Comparison of ENCODE assay signal across 8 mouse cellular contexts in the genomic region with DNA sequence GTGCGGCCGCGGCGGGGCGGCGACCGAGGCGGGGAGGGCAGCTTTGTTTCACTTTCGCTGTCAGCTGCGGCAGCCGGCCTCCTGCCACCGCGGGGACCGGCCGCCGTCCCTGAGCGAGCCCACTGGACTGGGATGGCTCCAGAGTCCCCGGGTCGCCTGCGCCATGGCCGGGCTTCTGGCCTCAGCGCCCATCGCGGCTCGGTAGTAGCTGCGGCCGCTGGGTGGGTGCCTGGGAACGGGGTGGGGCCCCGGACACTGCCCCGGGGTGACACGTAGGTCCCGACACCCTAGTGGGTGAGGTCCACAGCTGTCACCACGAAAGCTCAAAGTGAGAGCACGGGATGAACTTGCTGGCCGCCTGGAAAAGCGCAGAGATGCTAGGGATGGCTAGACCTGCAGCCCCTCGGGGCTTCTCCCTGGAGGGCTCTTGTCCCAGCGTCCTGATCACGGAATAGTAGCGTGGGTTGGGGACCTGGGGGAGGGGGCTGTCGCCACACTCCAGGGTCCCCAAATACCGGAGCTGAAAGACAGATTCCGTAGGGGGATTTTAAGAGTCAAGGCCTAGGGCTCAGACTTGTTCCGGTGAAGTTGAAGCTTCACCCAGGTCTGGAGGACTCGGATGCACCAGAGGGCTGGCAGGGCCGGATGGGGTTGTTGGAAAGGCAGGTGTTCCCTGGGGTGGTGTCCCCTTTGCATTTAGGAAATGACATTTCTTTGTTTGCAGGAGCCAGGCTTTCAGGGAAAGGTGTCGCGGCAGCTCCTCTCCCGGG. TPM values are rescaled to one million over a fixed set of nuclear protein-coding genes. Genes with fewer than 3 reads are reported as not detected.
A peak's percentile ranks its signal among the peaks of the same experiment; 100 is the strongest.
DNase-seq lines count a peak whose midpoint lies in the region; ATAC-seq and TF ChIP-seq lines count a peak whose summit lies in the region.

No protein-coding gene starts in this region.

- H3K27ac ChIP-seq in cerebellum, adult 2 months (ENCODE audit: insufficient read depth, low read length), result peak overlapping the region; percentile 93
- peak overlapping the region; percentile 91 for H3K27ac ChIP-seq in forebrain, postnatal 0 days (ENCODE audit: low read depth, low read length)
- H3K27ac ChIP-seq in intestine, embryonic 15.5 days, result peak overlapping the region; percentile 94
- H3K27ac ChIP-seq in macrophage, result peak overlapping the region; percentile 85
- H3K27ac ChIP-seq in stomach, embryonic 14.5 days (ENCODE audit: low read length), result peak overlapping the region; percentile 89

- peak; percentile 27; the same call in 1 of the 2 replicates for ATAC-seq in cerebellum, adult (ENCODE audit: insufficient number of reproducible peaks, low FRiP score, low TSS enrichment)
- peak; percentile 30 for ATAC-seq in forebrain, postnatal 0 days
- peak; percentile 29 for ATAC-seq in intestine, embryonic 15.5 days
- peak; percentile 10; the same call in 1 of the 2 replicates for ATAC-seq in stomach, embryonic 14.5 days (ENCODE audit: insufficient number of reproducible peaks, insufficient read depth, low FRiP score, low read depth)

- H3K9me3 ChIP-seq in forebrain, postnatal 0 days (ENCODE audit: low read length), result no peaks in the 10 kb centered on the region
- H3K9me3 ChIP-seq in intestine, embryonic 15.5 days, result no peaks in the 10 kb centered on the region
- H3K9me3 ChIP-seq in stomach, embryonic 14.5 days (ENCODE audit: control insufficient read depth, low read depth, low read length), result no peaks in the 10 kb centered on the region

- H3K4me3 ChIP-seq in cerebellum, adult 2 months (replicated peaks; ENCODE audit: insufficient read depth, low read depth, low read length), result peak overlapping the region; percentile 99
- H3K4me3 ChIP-seq in forebrain, postnatal 0 days (ENCODE audit: low read depth, low read length), result peak overlapping the region; percentile 85
- H3K4me3 ChIP-seq in intestine, embryonic 15.5 days (replicated peaks), result peak overlapping the region; percentile 93
- peak overlapping the region; percentile 98 for H3K4me3 ChIP-seq in macrophage (ENCODE audit: inconsistent target)
- peak overlapping the region; percentile 96 for H3K4me3 ChIP-seq in stomach, embryonic 14.5 days (ENCODE audit: low read depth, low read length)

- H3K4me1 ChIP-seq in cerebellum, adult 2 months (ENCODE audit: control insufficient read depth, insufficient read depth, low read length), result peaks cover 20% of the 10 kb centered on the region
- peaks cover 19% of the 10 kb centered on the region for H3K4me1 ChIP-seq in forebrain, postnatal 0 days (ENCODE audit: insufficient read depth)
- peaks cover 35% of the 10 kb centered on the region for H3K4me1 ChIP-seq in intestine, embryonic 15.5 days (replicated peaks)
- peaks cover 34% of the 10 kb centered on the region; the same call in 1 of the 2 replicates for H3K4me1 ChIP-seq in stomach, embryonic 14.5 days (ENCODE audit: control insufficient read depth, insufficient read depth, low read length)

- H3K36me3 ChIP-seq in forebrain, postnatal 0 days (ENCODE audit: insufficient read depth), result no peaks in the 10 kb centered on the region
- H3K36me3 ChIP-seq in intestine, embryonic 15.5 days, result no peaks in the 10 kb centered on the region
- H3K36me3 ChIP-seq in macrophage (ENCODE audit: inconsistent target), result no peaks in the 10 kb centered on the region
- H3K36me3 ChIP-seq in stomach, embryonic 14.5 days (ENCODE audit: control insufficient read depth, insufficient read depth, low read length), result peaks cover 4% of the 10 kb centered on the region; the same call in 1 of the 2 replicates

- H3K79me2 ChIP-seq in macrophage (ENCODE audit: inconsistent target), result peaks cover 52% of the 10 kb centered on the region

- no peak for DNase-seq in cerebellum, postnatal 4 days (ENCODE audit: low spot score in 2 of 2)
- DNase-seq in CD8-positive naive resting alpha-beta T cell, adult 2 months (ENCODE audit: low read depth in 2 of 2, low spot score in 2 of 2), result peak; percentile 19 to 31
- DNase-seq in cerebellum, adult 2 months, result peak; percentile 49 to 68
- DNase-seq in forebrain, postnatal 0 days, result peak; percentile 43

- peak overlapping the region; percentile 92 for H3K9ac ChIP-seq in forebrain, postnatal 0 days
- H3K9ac ChIP-seq in intestine, embryonic 15.5 days, result peak overlapping the region; percentile 91
- peak overlapping the region; percentile 94 for H3K9ac ChIP-seq in stomach, embryonic 14.5 days (replicated peaks; ENCODE audit: low read depth, low read length)

- WGBS in cerebellum, adult 2 months, result under 1% methylated on average over 48 of the region's 49 CpGs
- WGBS in forebrain, postnatal 0 days, result 1% methylated on average over 49 of the region's 49 CpGs
- WGBS in intestine, embryonic 15.5 days, result under 1% methylated on average over 47 of the region's 49 CpGs
- 1% methylated on average over 43 of the region's 49 CpGs for WGBS in macrophage (ENCODE audit: missing documents)
- WGBS in stomach, embryonic 14.5 days, result 1% methylated on average over 49 of the region's 49 CpGs

- TF ChIP-seq CTCF in cerebellum, adult 2 months (IDR thresholded peaks at IDR 0.05; ENCODE audit: borderline replicate concordance, insufficient read depth, low read depth, low read length), result no peak
- no peak for TF ChIP-seq CTCF in forebrain, postnatal 0 days (IDR thresholded peaks at IDR 0.05; ENCODE audit: low read depth)

- peak overlapping the region; percentile 93 for H3K4me2 ChIP-seq in forebrain, postnatal 0 days (ENCODE audit: low read depth)
- H3K4me2 ChIP-seq in intestine, embryonic 15.5 days (replicated peaks), result peak overlapping the region; percentile 83
- peak overlapping the region; percentile 83 for H3K4me2 ChIP-seq in stomach, embryonic 14.5 days (replicated peaks; ENCODE audit: low read depth, low read length)

- H3K27me3 ChIP-seq in cerebellum, adult 2 months (ENCODE audit: control insufficient read depth, insufficient read depth, low read length), result 0 out of 2 replicates have a peak, but pooled peaks cover 1% of the 10 kb centered on the region
- no peaks in the 10 kb centered on the region for H3K27me3 ChIP-seq in forebrain, postnatal 0 days (ENCODE audit: insufficient read depth, low read length)
- H3K27me3 ChIP-seq in intestine, embryonic 15.5 days (replicated peaks), result no peaks in the 10 kb centered on the region
- no peaks in the 10 kb centered on the region for H3K27me3 ChIP-seq in stomach, embryonic 14.5 days (ENCODE audit: control insufficient read depth, insufficient read depth, low read length)

- TF ChIP-seq POLR2A in cerebellum, adult 2 months (IDR thresholded peaks at IDR 0.05; ENCODE audit: borderline replicate concordance, insufficient read depth, low read length), result no peak

RNA-seq across cellular contexts. Expression of gene Wsb2, which starts 0.6 kb away (rescaled TPM):
- 235 and 238 TPM in 2 replicates for polyA plus RNA-seq in cerebellum, adult 2 months (2012; rRNA removed)
- 296 and 318 TPM in 2 replicates for total RNA-seq in forebrain, postnatal 0 days (2014; rRNA removed)
- 292 and 327 TPM in 2 replicates for polyA plus RNA-seq in forebrain, postnatal 0 days (2015; fragmentation: Nextera tagmentation; extraction: Ambion mirVana)
- 82.6 and 94.5 TPM in 2 replicates for polyA plus RNA-seq in intestine, embryonic 15.5 days (2015; fragmentation: Nextera tagmentation; extraction: Ambion mirVana)
- total RNA-seq in macrophage (2018; cell fraction: chromatin; rRNA removed), result 100 to 1,000 TPM; 104 to 399 (median 174) TPM
- 100 to 1,000 TPM in 25 of 26 experiments, 10 to 100 TPM in 1; 98.9 to 192 (median 133) TPM for total RNA-seq in macrophage (2018; cell fraction: cytosol; rRNA removed)
- 100 to 1,000 TPM; 109 to 256 (median 145) TPM for total RNA-seq in macrophage (2018; cell fraction: nucleus; rRNA removed)
- 113 to 142 TPM (median 114 TPM) in 3 replicates for polyA plus RNA-seq in macrophage (2018)
- 40.0 and 53.1 TPM in 2 replicates for polyA plus RNA-seq in stomach, embryonic 14.5 days (2014; fragmentation: Nextera tagmentation; extraction: Ambion mirVana)

RNA-seq across cellular contexts. Expression of gene Rfc5, which starts 31.2 kb away (rescaled TPM):
- polyA plus RNA-seq in cerebellum, adult 2 months (2012; rRNA removed), result 9.9 and 10.4 TPM in 2 replicates
- 21.3 and 29.0 TPM in 2 replicates for total RNA-seq in forebrain, postnatal 0 days (2014; rRNA removed)
- polyA plus RNA-seq in forebrain, postnatal 0 days (2015; fragmentation: Nextera tagmentation; extraction: Ambion mirVana), result 28.7 and 30.2 TPM in 2 replicates
- 95.5 and 104 TPM in 2 replicates for polyA plus RNA-seq in intestine, embryonic 15.5 days (2015; fragmentation: Nextera tagmentation; extraction: Ambion mirVana)
- total RNA-seq in macrophage (2018; cell fraction: chromatin; rRNA removed), result 10 to 100 TPM in 19 of 26 experiments, 1 to 10 TPM in 7; 2.1 to 51.1 (median 17.2) TPM
- 10 to 100 TPM in 13 of 26 experiments, 1 to 10 TPM in 13; 5.8 to 16.0 (median 9.9) TPM for total RNA-seq in macrophage (2018; cell fraction: cytosol; rRNA removed)
- total RNA-seq in macrophage (2018; cell fraction: nucleus; rRNA removed), result 10 to 100 TPM in 13 of 26 experiments, 1 to 10 TPM in 13; 2.0 to 30.9 (median 10.7) TPM
- 9.5 to 24.0 TPM (median 13.0 TPM) in 3 replicates for polyA plus RNA-seq in macrophage (2018)
- 91.7 and 102 TPM in 2 replicates for polyA plus RNA-seq in stomach, embryonic 14.5 days (2014; fragmentation: Nextera tagmentation; extraction: Ambion mirVana)

RNA-seq across cellular contexts. Expression of gene Vsig10, which starts 38.8 kb away (rescaled TPM):
- polyA plus RNA-seq in cerebellum, adult 2 months (2012; rRNA removed), result 3.7 and 3.9 TPM in 2 replicates
- 1.0 and 1.4 TPM in 2 replicates for total RNA-seq in forebrain, postnatal 0 days (2014; rRNA removed)
- polyA plus RNA-seq in forebrain, postnatal 0 days (2015; fragmentation: Nextera tagmentation; extraction: Ambion mirVana), result 0.77 and 1.4 TPM in 2 replicates
- 14.1 and 16.8 TPM in 2 replicates for polyA plus RNA-seq in intestine, embryonic 15.5 days (2015; fragmentation: Nextera tagmentation; extraction: Ambion mirVana)
- 1 to 10 TPM in 16 of 26 experiments, under 1 TPM in 9, not detected in 1; 0.31 to 9.0 (median 1.8) TPM for total RNA-seq in macrophage (2018; cell fraction: chromatin; rRNA removed)
- 1 to 10 TPM in 13 of 26 experiments, under 1 TPM in 13; 0.18 to 3.0 (median 1.00) TPM for total RNA-seq in macrophage (2018; cell fraction: cytosol; rRNA removed)
- 1 to 10 TPM in 22 of 26 experiments, under 1 TPM in 4; 0.39 to 6.1 (median 2.5) TPM for total RNA-seq in macrophage (2018; cell fraction: nucleus; rRNA removed)
- 1.2 to 1.6 TPM (median 1.3 TPM) in 3 replicates for polyA plus RNA-seq in macrophage (2018)
- polyA plus RNA-seq in stomach, embryonic 14.5 days (2014; fragmentation: Nextera tagmentation; extraction: Ambion mirVana), result 10.9 and 14.5 TPM in 2 replicates

RNA-seq across cellular contexts. Expression of gene Ksr2, which starts 56.1 kb away (rescaled TPM):
- 12.1 and 13.7 TPM in 2 replicates for polyA plus RNA-seq in cerebellum, adult 2 months (2012; rRNA removed)
- total RNA-seq in forebrain, postnatal 0 days (2014; rRNA removed), result 6.8 and 9.2 TPM in 2 replicates
- polyA plus RNA-seq in forebrain, postnatal 0 days (2015; fragmentation: Nextera tagmentation; extraction: Ambion mirVana), result 2.5 and 5.4 TPM in 2 replicates
- 0.44 and 0.46 TPM in 2 replicates for polyA plus RNA-seq in intestine, embryonic 15.5 days (2015; fragmentation: Nextera tagmentation; extraction: Ambion mirVana)
- 1 to 10 TPM in 19 of 26 experiments, under 1 TPM in 7; 0.42 to 3.2 (median 1.3) TPM for total RNA-seq in macrophage (2018; cell fraction: chromatin; rRNA removed)
- under 1 TPM; 0.14 to 0.69 (median 0.28) TPM for total RNA-seq in macrophage (2018; cell fraction: cytosol; rRNA removed)
- 1 to 10 TPM in 12 of 26 experiments, under 1 TPM in 14; 0.17 to 4.9 (median 0.99) TPM for total RNA-seq in macrophage (2018; cell fraction: nucleus; rRNA removed)
- 0.07 to 0.72 TPM (median 0.28 TPM) in 3 replicates for polyA plus RNA-seq in macrophage (2018)
- 0.69 and 0.78 TPM in 2 replicates for polyA plus RNA-seq in stomach, embryonic 14.5 days (2014; fragmentation: Nextera tagmentation; extraction: Ambion mirVana)

Comparison
In these comparisons a context has a peak if more than half of its experiments do, and no peak if none do; other contexts are left out.
1. DNase-seq: peak in CD8-positive naive resting alpha-beta T cell, adult 2 months (2 of 2), cerebellum, adult 2 months (2 of 2) and forebrain, postnatal 0 days (single experiment); none in cerebellum, postnatal 4 days (0 of 2).
2. Peak in every context shown above with its lines, with median percentiles within 50 percentile points of each other: ATAC-seq, H3K27ac ChIP-seq, H3K4me3 ChIP-seq, H3K4me2 ChIP-seq and H3K9ac ChIP-seq.